Mouse (Mus musculus) T-helper 1 cell (primary cell): ENCODE measurements around the gene Mpv17.

Source experiments
- in situ Hi-C: fragments of 300-600 bp; cut with MboI, MseI; formaldehyde crosslinking; loops from one replicate; pipeline ENCODE4 v1.15.1; 2025; ENCODE audit warnings: high pct_unique_total_duplicates

Gene Mpv17

DNA sequence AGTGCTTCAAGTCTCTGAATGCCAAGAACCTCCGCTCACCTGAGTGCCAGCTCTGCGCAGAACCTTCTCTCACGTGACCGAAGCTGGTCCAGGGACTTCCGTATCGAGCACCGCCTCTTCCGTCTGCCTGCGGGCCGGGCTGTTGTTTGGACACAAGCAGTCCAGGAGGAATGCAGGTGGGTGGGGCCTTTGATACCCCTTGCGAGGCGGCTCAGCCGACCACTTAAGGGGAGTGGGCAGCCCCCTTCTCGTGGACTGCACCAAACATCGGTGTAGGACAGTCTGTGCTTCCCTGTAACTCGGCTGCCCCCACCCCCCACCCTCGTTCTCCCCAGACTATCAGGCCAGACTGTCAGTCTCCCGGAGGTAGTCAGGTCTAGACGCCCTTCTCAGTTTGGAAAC lies at the start of gene Mpv17:
Gene Mpv17, minus strand, starts transcription at position 100 of the 402 bp plus-strand sequence.
- in situ Hi-C loops: no loop called here

DNA sequence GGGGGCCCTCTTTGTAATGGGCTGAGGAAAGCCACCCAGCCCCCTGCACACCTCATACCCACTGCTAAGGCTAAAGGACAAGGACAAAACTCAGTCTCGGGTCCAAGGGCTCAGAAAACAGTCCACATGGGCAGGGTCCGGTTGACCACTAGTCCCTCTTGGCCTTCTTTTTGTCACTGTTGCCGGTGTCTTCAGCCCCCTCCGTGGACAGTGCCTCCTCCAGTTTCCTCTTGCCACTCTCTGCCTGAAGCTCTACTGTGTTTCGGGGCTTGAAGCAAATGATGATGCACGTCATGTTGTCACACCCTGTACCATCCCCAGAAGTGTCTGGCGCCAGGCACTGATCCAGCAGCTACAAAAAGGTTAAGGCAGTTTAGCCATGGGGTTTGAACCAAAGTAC lies 48.9 kb upstream of the Mpv17 start:
- in situ Hi-C loops: no loop called here

- in situ Hi-C loops: no loop called here
Measured at GRCm38 (mm10) chr5:31201742-31202590, 47.9 kb upstream of the Mpv17 start, which contains the start of gene Zfp513. TSS of gene Zfp513 (minus strand) at chr5:31202303.

DNA sequence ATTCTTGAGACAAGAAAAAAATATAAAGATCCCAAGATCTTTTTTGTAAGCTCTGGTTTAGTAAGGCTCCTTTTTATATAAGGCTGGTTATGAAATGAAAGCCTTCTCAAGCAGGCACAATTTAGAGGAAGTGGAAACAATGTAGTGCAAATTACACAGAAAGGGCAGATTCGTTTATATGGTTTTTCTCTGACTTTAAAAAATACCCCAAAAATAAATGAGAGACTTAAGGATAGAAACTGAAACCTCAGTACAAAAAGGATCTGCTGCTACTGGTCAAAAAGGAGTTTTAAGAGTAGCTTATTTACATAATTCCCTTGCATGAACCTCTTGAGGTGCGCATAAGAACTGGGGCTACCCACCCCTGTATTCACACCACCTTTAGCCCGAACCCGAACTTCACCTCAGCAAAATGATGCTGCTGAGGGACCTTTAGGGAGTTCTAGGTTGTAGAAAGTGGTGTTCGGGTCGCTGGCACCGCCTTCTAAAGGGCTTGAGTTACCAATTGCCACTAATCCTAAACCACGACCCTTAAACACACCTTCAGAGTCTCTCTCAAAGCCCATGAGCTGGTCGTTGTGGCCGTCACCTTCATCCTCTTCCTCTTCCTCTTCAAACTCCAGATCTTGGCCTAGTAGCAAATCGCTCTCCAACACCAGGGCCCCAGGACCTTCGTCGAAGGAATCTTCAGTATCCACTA lies 47.1 kb upstream of the Mpv17 start:
- in situ Hi-C loops: no loop called here

GRCm38 (mm10) chr5:31200327-31200768 lies 46.3 kb upstream of the Mpv17 start:
- in situ Hi-C loops: no loop called here

- in situ Hi-C loops: no loop called here
Measured at GRCm38 (mm10) chr5:31199893-31200292, 45.8 kb upstream of the Mpv17 start.

DNA sequence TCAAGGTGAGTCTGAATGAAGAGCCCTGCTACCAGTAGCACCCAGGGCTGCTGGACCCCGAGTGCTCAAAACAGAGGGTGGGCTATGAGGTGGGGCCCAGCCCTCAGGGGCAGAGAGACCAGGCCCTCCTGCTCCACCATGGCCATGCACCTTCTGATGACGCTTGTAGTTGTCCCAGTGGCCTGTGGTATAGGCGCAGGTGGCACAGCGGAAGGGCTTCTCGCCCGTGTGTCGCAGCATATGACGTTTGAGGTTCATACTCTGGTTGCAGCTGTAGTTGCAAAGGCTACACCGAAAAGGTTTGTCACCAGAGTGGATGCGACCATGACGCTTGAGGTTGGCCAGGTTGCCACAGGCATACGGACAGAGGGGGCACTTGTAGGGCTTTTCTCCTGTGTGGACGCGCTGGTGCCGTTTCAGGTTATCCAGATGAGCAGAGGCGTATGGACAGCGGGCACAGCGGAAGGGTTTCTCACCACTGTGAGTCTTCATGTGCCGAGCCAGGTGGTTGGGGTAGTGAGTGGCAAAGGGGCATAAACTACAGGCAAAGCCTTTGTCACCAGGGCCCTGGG lies 45.4 kb upstream of the Mpv17 start:
- in situ Hi-C loops: no loop called here

- in situ Hi-C loops: no loop called here
Measured at GRCm38 (mm10) chr5:31198616-31199320, 44.7 kb upstream of the Mpv17 start.

- in situ Hi-C loops: no loop called here
Measured at GRCm38 (mm10) chr5:31198170-31198569, 44.1 kb upstream of the Mpv17 start.

- in situ Hi-C loops: no loop called here
Measured at GRCm38 (mm10) chr5:31197072-31197471, 43.0 kb upstream of the Mpv17 start.

DNA sequence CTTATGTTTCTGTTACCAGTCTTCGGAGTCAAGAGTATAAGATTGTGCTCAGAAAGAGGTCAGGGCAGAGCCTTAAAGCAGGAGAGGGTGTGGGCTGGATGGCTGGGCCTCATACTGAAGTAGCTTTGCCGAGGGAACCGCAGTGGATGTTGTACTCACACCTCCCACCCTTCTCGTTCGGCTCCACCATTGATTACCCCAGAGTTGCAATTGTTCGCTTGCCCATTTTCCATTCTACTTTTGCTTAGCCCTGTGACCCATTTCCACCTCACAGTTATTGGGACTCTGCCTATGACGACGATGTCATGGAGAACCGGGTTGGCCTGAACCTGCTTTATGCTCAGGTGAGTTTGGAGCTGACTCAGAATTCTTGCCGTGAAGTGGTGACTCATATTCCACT lies 42.2 kb upstream of the Mpv17 start:
- in situ Hi-C loops: no loop called here

DNA sequence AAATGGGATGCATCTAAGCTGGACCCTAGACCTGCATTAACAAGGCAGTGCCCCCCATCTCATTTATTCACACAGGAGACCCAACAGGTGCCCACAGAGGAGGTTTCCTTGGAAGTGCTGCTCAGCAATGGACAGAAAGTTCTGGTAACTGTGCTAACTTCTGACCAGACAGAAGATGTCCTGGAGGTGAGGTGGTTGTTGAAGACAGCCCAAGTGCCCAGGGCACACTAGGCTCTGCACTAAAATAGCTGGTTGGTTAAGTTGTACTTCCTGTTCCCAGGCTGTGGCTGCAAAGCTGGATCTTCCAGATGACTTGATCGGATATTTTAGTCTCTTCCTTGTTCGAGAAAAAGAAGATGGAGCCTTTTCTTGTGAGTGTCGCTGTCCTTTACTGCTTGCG lies 41.6 kb upstream of the Mpv17 start:
- in situ Hi-C loops: no loop called here

GRCm38 (mm10) chr5:31194486-31195485 lies 40.7 kb upstream of the Mpv17 start:
- in situ Hi-C loops: no loop called here

DNA sequence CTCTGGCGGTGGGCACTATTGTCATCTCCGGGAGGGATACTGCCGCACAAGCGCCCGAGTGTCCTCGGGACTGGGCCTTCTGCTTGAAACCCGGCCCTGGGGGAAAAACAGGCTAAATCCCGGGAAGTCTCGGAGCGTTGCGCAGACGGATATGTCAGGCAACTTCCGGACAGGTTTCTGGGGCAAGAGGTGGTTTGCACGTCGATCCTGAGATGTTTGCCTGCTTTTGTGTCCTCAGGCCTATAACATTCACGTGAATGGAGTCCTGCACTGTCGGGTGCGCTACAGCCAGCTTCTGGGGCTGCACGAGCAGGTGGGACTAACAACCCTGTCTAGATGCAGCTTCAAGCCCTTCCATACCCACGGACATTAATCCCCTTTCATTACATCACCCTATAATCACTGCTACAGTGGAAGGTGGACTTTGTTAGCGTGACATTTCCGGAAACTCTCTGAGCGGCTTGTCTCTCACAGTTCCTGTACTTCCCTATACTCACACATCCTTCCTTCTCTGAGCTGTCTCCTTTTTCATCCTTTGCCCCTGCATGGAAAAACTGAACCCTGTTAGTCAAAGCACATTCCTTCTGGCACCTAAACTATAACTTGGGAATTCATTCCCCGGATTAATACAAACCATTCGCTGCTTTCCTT lies 39.7 kb upstream of the Mpv17 start:
- in situ Hi-C loops: no loop called here

DNA sequence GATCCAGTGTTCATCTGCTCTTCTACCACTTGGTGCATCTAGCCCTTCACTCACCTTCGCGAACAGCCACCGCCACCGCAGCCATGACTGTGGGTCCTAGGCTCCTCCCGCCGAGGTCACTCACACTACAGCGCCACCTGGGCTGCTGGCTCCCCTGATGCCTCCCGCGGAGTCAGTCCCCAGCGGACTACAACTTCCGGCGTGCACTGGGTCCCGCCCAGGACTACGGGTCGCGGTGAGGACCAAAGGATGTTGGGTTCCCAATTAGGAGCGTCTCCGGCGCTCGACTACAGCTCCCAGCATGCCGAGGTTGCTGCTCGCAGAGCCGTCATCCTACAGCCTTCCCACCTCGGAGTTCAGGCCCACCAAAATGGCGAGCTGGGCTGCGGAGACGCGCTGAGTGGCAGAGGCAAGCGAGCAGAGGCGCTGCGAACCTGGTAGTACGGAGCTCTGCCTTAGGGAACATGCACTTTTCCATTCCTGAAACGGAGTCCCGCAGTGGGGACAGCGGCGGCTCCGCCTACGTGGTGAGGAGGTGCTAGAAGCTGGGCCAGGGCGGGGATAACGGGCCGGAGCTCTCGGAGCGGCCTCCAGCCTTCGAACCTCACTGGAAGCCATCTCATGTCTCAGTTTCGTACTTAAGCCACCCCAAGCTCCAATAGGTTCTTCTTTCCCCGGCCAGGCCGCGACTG lies 39.0 kb upstream of the Mpv17 start, which contains the start of the genes Snx17 and Eif2b4:
Gene Snx17, plus strand, starts transcription at position 289 of the 692 bp plus-strand sequence.
Gene Eif2b4, minus strand, starts transcription at position 492 of the 692 bp plus-strand sequence.
- in situ Hi-C loops: no loop called here

- in situ Hi-C loops: no loop called here
Measured at GRCm38 (mm10) chr5:31192045-31192938, 38.2 kb upstream of the Mpv17 start.

- in situ Hi-C loops: no loop called here
Measured at GRCm38 (mm10) chr5:31190201-31190600, 36.1 kb upstream of the Mpv17 start.

DNA sequence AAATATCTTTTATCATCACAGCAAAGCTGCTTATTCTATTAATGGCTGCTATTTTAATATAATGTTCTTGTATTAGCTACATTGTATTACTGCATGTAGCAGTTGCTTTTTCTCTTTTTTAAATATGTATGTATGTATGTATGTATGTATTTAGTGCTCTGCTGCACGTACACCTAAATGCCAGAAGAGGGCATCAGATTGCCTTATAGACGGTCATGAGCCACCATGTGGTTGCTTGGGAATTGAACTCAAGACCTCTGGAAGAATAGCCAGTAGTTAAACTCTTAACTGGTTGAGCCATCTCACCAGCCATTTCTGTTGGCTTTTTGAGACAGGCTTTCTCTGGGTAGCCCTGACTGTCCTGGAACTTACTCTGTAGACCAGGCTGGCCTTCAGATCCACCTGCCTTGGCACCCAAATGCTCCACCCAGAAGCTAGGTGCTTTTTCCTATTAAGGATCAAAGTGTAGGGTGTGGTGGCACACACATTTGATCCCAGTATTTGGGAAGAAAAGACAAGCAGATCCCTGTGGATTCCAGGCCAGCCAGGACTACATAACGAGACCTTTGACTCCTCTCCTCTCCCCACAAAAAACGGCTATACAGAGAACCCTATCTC lies 34.3 kb upstream of the Mpv17 start:
- in situ Hi-C loops: no loop called here
